Mouse (Mus musculus): ENCODE measurements at regions not wholly inside any gene's neighbourhood (a gene's known extent, or its start where the extent isn't known, plus 50 kb on each side); places are given as distances from the start of the nearest gene placed in this dataset.
A peak's percentile ranks its signal among the peaks of the same experiment; 100 is the strongest.

DNA sequence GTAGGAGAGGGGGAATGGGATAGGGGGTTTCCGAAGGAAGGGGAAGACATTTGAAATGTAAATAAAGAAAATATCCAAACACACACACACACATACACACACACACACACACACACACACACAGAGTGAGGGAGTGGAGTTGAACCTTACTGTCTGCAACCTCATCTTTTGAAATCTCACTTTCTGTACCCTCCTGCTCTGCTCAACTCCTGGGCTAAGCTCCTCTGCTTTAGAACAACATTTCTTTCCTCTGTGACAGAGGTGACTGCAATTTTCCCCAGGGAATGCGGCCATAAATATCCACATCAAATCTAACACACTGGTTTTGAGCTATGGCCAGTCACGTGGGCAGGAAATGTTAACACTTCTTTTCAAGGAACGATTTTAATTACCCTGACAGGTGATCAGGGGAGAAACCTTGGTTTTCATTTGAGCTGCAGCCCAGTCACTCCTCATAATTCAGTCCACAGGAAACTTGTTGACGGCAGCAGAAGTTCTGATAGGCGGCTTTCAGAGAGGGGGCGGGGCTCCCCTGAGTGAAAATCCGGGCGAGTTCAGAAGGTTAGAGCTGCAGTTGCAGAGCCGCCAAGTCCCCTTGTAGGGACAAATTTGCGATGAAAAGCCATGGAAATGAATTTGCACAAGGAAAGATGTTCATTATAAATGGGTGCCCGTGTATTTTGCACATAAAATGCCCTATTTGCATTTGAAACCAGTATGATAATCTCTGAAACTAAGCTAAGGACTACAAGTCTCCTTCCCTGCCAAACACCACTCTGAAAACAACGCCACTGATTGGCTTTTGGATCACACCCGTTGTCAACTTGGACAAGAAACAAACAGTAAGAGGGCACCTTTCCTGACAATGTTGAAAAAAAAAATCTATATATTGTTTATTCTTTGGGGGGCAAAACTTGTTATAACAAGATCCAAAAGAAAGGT, 63.0 kb upstream of the L3mbtl4 start:
- 22% methylated on average over 14 of the region's 14 CpGs for WGBS
- Histone ChIP-seq H3K9ac (replicated peaks; ENCODE audit: low read length) (no peak overlapping the region), H3K9me3 (ENCODE audit: control insufficient read depth, low read length) (no peaks in the 10 kb centered on the region), H3K27me3 (ENCODE audit: control insufficient read depth, insufficient read depth, low read length) (no peaks in the 10 kb centered on the region), H3K4me1 (ENCODE audit: control insufficient read depth, insufficient read depth, low read length) (no peaks in the 10 kb centered on the region), H3K4me3 (replicated peaks; ENCODE audit: low read depth, low read length) (no peak overlapping the region), H3K27ac (replicated peaks; ENCODE audit: low read depth, low read length) (no peak overlapping the region), H3K36me3 (ENCODE audit: control insufficient read depth, insufficient read depth, low read length) (no peaks in the 10 kb centered on the region), H3K4me2 (ENCODE audit: low read length) (peak overlapping the region; percentile 34; the same call in 1 of the 2 replicates)
- peak; percentile 62 for DNase-seq
- ATAC-seq (ENCODE audit: low FRiP score, low TSS enrichment), result 0 out of 2 replicates have a peak, but pooled peaks have one; percentile 35

DNA sequence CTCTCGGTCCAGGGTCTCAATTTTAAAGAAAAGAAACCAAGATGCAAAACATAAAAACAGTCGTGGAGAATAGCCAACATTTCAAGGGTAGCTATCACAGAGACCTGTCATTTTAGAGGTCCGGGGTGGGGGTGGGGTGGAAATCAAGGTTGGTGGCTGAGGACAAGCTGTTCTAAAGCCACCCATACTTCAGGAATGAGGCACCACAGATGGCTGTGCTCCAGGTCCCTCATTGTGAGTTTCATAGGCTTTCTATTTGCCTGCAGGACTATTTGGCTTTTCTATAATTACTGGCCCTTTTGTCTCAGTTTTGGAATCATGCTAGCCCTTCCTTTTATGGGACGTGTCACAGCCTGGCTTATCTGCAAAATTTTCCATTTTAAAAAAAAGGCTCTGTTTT, 55.4 kb upstream of the L3mbtl4 start:
- H3K9me3 ChIP-seq (ENCODE audit: control insufficient read depth, low read length), result no peaks in the 10 kb centered on the region
- H3K9ac ChIP-seq (replicated peaks; ENCODE audit: low read length), result no peak overlapping the region
- H3K4me3 ChIP-seq (replicated peaks; ENCODE audit: low read depth, low read length), result no peak overlapping the region
- ATAC-seq (ENCODE audit: low FRiP score, low TSS enrichment) (no peak), DNase-seq (no peak)
- H3K36me3 ChIP-seq (ENCODE audit: control insufficient read depth, insufficient read depth, low read length), result no peaks in the 10 kb centered on the region
- 81% methylated on average over 4 of the region's 4 CpGs for WGBS
- no peak overlapping the region for H3K27ac ChIP-seq (replicated peaks; ENCODE audit: low read depth, low read length)
- no peaks in the 10 kb centered on the region for H3K27me3 ChIP-seq (ENCODE audit: control insufficient read depth, insufficient read depth, low read length)
- H3K4me1 ChIP-seq (ENCODE audit: control insufficient read depth, insufficient read depth, low read length), result no peaks in the 10 kb centered on the region
- no peak overlapping the region for H3K4me2 ChIP-seq (ENCODE audit: low read length)

DNA sequence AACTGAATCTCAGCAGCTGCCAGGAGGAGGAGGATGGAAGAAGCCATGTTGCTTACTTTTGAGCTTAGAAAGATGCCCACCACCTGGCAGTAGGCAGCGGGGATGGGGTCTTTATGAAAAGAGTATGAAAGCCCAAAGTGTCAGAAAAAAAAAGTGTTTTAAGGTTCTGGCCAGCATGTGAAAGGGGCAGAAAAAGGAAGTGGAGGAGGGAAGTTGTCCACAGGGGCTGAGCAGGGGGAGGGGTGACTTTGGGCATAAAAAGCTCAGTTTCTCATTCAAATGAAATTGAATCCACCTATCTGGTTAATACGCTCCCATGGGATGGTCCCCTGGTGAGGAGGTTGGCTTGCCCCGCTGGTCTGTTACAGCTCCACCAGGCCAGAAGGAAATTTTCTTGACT, 50.4 kb upstream of the L3mbtl4 start:
- 90% methylated on average over 3 of the region's 3 CpGs for WGBS
- Histone ChIP-seq H3K9me3 (ENCODE audit: control insufficient read depth, low read length) (no peaks in the 10 kb centered on the region), H3K4me1 (ENCODE audit: control insufficient read depth, insufficient read depth, low read length) (no peaks in the 10 kb centered on the region), H3K27me3 (ENCODE audit: control insufficient read depth, insufficient read depth, low read length) (no peaks in the 10 kb centered on the region), H3K4me3 (replicated peaks; ENCODE audit: low read depth, low read length) (no peak overlapping the region), H3K4me2 (ENCODE audit: low read length) (no peak overlapping the region), H3K9ac (replicated peaks; ENCODE audit: low read length) (no peak overlapping the region), H3K36me3 (ENCODE audit: control insufficient read depth, insufficient read depth, low read length) (no peaks in the 10 kb centered on the region), H3K27ac (replicated peaks; ENCODE audit: low read depth, low read length) (no peak overlapping the region)
- DNase-seq, result no peak
- no peak for ATAC-seq (ENCODE audit: low FRiP score, low TSS enrichment)
